Mouse (Mus musculus) ES-Bruce4 (cell line): ENCODE measurements around the gene Gramd4.

Source experiments
- CTCF ChIP-seq: IDR thresholded peaks from one replicate; pipeline ENCODE4 v1.8.1; 2011; ENCODE audit warnings: low read depth, low read length
- EP300 ChIP-seq: IDR thresholded peaks from 2 replicates; pipeline ENCODE4 v1.6.1; 2011; ENCODE audit warnings: low read depth, low read length; ENCODE audit not compliant: insufficient read depth
- POLR2A ChIP-seq: IDR thresholded peaks from one replicate; pipeline ENCODE4 v1.8.1; 2011; ENCODE audit warnings: low read length; ENCODE audit not compliant: insufficient read depth

DNA sequence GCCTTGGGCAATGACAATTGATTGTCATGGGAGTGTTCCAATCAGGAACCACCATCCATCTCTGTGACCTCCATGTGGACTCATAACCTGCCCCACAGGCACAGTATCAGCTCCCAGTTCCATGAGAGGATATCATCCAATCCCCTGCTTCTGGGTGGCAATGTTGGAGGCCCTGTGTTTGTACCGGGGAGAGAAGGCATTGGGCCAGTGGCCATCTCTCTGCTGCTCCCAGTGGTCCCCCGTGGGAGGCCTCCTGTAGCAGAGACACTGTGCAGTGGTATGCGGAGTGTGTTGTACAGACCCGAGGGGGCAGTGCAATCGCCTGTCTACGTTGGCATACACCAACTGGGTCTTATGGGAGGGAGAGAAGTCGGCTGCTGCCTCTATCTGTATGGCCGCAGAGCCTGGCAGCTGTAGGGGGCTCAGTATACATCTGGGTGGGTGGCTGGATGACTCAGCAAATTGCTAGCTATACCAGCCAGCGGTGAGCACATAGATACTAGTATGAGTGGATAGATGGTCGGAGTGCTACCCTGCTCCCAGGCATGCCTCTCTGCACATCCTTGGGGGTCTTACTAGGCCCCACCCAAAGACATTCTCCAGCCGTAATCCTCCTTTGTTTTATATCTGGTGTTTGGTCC lies 50.5 kb downstream of the Gramd4 start:
- TF ChIP-seq EP300 (no peak), CTCF (no peak), POLR2A (no peak)
